Mouse (Mus musculus) testis, postnatal 14 days (tissue): ENCODE data around the gene Kcnd2.

Experiments
- DNase-seq: peaks from one replicate; pipeline ENCODE4 v3.0.0; 2021; ENCODE audit warnings: low spot score

Gene Kcnd2

DNA sequence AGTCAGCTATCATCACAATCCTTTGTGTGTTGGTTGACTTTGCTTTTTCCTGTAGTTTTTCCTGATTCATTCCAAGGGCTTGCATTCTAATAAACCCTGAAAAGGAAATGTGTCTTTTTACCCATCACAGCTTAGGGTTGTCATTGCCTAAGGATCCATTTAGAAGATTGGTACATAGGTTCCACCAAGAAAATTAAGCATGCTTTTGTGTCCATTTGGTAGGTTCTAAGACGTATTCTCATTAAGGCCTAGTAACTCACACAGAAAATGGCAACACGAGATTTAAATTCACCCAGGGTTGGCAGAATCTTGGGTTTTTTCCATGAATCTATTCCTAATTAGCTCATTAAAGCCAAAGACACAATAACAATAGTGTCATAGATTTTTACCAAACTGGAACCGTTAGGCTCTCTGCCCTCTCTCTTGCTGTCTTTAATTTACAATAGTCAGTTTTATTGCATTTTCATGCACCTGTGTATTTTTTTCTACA, 477.6 kb downstream of the Kcnd2 start:
- no peak for DNase-seq

DNA sequence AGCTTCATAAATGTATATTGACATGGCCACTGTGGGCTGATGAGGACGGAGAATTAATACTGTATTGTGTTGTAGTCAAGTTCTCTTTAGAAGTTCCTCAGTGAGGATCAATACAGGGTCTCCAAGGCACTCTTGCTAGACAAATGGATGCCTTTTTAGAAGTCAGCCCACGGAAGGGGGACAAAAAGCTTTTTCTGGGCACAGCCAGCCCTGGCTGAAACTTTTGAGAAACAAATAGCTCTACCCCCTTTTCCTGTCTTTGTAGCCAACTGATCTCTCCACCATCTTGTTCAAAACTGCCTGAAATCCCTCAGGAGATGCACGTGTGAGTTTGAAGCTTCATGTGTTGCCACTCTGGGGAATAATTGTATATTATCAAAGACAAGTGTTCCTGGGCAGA, 482.3 kb downstream of the Kcnd2 start:
- no peak for DNase-seq

DNA sequence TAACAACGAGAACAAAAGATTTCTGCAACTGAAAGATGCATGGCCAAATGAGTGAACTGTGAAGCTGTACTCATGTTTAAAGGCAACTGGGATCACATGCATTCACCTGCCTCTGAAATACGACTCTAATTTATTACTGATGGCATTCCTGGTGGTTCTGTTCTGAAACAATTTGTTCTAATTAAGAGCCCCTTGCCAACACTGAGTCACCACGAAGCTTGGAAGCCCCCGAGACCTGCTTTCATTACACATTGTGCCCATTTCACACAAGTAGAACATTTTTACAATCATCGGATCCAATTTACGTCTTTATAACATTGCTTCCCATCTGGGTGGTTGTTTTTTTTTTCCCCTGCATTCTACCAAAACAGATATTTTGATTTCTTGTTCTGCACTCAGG, 485.8 kb downstream of the Kcnd2 start:
- DNase-seq: no peak

DNA sequence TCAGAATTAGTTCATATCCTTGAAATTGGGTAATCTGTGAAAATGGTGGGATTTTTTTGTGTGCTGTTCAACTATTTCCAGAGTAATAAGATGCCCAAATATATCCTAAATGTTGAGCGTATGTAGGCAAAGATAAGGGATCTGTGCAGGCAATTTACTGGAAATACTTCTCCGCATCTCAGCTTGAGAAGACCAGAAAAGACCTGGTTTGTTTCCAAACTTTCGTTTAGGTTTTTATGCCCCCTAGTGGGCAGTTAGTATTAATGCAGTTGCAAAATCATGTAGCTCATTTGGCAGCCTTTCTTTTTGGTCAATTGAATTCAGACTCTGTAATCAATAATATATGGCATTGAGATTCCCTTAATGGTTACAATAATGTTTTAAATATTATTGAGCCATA, 493.9 kb downstream of the Kcnd2 start:
- no peak for DNase-seq

DNA sequence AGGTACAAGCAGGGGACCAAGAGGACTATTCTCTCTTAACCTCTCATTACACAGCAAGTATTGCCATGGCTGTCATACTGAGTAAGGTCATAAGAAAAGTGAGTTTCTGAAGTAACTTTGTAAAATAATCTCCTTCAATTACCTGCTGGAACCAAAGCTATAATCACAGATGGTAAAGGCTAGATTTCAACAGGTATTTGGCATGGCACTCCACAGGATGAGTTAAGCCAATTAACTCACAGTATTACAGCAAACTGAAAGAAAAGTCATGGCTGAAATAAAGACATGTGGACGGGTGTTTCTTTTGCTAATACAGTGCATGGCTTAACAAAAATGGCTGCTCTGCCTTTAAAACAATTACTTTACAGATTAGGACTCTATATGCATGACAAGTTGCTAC, 503.8 kb downstream of the Kcnd2 start:
- no peak for DNase-seq

DNA sequence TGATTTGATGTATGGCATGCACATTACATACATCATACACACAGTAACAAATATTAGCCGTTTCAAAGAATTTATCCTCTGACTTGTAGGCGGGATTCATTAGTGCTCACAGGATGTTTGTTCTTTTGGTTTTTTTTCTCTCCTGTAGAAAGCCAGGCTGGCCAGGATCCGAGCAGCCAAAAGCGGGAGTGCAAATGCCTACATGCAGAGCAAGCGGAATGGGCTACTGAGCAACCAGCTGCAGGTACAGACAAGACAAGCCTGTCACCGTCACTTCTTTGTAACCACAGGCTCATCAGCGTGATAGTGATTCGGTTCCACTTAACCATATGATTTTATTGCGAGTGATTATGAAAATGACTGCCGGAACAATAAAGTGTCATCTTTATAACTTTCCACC, 506.9 kb downstream of the Kcnd2 start:
- DNase-seq: no peak

DNA sequence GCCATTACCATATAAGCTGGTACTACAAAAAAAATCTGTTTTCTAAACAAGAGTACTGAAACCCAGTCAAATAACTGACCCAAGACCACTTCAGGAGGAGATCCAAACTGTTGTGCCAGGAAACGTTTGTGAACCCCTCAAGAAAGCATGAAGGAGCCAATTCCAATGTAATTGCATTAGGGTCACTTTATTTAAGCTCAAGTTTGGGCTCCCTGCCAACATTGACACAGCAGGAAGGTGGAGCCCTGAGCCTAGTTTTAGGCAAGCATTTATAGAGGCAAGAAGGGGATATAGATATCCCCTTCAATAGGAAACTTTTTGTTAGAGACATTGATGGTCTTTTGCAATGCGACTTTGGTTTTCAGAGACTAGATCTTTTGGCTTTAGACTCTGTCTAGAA, 525.3 kb downstream of the Kcnd2 start:
- no peak for DNase-seq

DNA sequence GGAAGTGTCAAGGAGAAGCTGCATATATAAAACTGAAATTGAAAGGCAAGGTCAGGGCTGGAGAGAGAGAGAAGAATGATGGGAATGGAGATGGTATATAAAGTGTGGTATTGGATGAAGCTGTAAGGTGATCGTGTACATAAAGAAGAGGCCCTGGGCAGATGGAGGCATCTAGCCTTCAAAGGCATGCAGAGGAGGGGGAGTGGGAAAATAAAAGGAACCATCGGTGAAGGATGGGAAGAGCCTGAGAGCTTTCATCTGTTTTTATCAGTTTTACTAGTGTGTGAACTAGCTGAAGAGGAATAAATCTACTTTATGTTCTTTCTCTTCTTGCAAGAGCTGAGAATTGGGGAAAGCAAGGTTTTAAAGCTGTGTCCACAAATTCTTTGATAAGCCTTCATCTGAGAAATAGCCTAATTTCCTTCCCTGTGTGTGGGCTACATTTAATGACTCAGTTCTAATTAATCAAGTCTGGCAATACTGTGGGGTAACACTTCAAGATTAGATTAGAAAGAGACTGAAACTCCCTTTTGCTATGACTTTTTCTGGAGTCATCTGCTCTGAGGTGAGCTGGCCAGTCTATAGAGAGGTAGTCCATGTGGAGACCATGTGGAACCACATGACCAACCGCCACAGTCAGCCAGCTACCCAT, 529.4 kb downstream of the Kcnd2 start:
- no peak for DNase-seq

DNA sequence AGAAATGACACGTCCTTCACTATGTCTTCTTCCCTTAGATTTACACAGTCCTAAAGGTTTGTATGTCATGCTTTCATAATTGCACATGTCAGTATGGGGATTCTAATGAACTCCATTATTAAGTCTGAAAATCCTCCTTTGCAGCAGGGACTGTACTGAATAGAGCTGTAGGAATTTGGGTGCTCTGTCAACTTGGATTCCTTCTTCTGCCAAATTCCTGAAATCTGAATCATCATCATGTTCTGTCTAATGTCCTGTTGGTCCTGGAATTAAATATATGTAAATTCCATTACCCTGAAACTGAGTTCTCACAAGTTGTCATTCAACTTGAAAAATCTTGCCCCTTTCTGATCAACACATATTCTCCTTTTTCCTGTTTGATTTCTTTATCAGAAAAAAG, 532.2 kb downstream of the Kcnd2 start:
- DNase-seq: no peak

DNA sequence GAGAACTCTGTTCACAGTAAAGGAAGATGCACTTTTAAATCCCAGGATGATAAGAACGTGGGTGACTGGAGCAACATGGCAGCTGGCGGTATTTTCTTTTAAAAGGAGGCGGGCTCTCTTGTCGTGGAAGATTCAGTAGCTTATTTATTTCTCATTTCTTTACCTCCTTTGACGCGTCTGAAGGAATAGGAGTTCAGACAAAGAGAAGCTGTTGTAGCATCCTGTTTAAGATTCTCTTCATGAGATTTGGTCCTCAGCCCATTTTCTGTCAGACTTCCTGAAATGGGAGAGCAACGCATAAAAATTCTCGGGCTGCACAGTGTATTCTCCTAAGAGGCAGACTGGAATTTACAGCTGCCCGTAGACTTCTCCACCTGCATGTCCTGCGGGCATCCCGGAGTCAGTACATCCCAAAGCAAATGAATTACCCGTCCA, 552.5 kb downstream of the Kcnd2 start:
- DNase-seq: no peak

DNA sequence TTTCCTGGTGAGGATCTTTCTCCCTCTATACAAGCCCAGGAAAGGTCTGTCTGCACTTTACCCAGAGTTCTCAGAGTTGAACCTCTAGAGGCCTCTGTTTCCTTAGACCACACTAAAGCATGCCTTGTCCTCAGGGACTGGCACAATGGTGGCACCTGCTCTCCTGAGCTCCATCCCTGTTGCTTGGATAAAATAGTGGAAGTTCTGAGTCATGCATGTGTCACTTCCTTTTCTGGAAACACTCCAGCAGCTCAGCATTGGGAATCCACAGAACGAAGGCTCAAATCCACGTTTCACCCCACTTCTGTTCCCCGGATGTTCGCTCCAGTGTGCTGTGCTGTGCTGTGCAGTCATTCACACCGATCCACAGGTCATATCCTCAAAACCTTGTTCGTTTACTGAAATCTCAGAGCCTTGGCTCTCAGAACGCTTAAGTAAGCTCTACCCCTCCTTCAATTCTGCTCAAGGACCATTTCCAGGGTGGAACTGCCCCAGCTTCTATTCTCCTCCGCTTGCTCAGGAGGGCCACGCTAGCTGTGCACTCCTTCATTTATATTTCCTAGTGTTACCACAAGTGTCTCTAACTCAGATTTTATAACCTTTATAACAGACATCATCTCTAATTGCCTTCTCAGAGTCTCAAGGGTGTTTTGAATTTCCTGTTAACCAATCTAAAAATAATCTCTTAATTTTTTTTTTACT, 553.6 kb downstream of the Kcnd2 start:
- DNase-seq: no peak

DNA sequence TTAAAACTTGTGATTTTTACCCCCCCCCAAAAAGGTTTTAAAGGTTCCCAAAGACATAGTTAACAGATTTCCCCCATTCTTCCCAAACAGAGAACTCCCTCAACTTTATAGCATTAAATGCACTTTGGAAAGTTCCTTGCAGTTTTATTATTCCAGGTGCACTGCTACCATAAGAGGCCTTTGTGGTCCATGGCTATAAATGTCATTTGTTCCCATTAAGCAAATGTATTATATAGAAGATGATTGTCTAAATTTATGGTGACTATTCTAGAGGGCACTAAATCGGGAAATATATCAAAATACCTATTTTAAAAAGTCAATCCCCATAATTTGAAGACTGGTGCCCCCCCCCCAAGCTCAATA, 554.1 kb downstream of the Kcnd2 start:
- no peak for DNase-seq

DNA sequence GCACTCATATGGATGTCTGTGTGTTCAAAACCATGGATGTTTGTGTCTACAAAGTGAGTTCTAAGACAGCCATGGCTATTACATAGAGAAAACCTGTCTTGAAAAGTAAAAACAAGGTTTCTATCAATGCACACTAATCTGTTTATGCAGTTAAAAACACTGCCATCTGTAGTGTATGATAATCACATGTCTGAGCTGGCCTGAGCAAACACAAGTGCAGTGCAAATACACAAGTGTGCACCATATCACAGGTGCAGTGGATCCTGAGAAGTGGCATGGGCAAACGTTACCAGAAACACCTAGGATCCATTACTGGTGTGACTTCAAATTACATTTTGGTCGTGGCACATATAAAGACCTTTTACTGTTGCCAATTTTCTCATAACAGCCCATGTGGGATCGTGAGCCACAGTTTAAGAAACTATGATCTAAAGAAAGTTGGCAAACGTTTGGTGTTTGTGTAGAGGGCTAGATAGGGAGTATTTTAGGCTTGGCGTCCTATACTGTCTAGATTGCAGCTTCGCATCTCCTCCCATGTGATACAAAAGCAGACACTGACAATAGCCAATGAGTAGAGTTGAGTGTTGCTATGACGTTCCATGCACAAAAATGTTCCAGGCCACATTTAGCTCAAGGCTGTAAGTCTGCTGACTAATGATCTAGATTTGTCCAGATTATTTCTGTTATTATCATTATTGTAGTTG, 559.1 kb downstream of the Kcnd2 start:
- no peak for DNase-seq
